Mouse (Mus musculus) myocyte (in vitro differentiated cells): ENCODE measurements around the gene Cfap299.

Source experiments
- E2F4 ChIP-seq: IDR thresholded peaks from one replicate; pipeline ENCODE4 v1.6.1; 2011; ENCODE audit warnings: mild to moderate bottlenecking, control low read depth, moderate library complexity; ENCODE audit not compliant: insufficient read depth
- POLR2A ChIP-seq: IDR thresholded peaks from one replicate; pipeline ENCODE4 v1.6.1; 2011; ENCODE audit warnings: low read depth, mild to moderate bottlenecking, control low read depth, moderate library complexity; ENCODE audit not compliant: insufficient read length
- TCF12 ChIP-seq: IDR thresholded peaks from one replicate; pipeline ENCODE4 v1.6.1; 2011; ENCODE audit warnings: mild to moderate bottlenecking, control low read depth; ENCODE audit not compliant: poor library complexity, insufficient read depth, severe bottlenecking
- USF1 ChIP-seq: IDR thresholded peaks from one replicate; pipeline ENCODE4 v1.6.1; 2011; ENCODE audit warnings: low read depth, mild to moderate bottlenecking, control low read depth, moderate library complexity

- TF ChIP-seq TCF12, result no peak
- no peak for TF ChIP-seq POLR2A
- no peak for TF ChIP-seq USF1
- TF ChIP-seq E2F4, result no peak
These were observed 39.7 kb downstream of the Cfap299 start for GRCm38 (mm10) chr5:98368822-98369221.
